Mouse (Mus musculus) left cerebral cortex, adult 6 months (tissue): ENCODE measurements around the gene Elavl1. TPM values are rescaled to one million over a fixed set of nuclear protein-coding genes. Genes with fewer than 3 reads are reported as not detected.

ENCODE experiments used
- long read RNA-seq, 2 experiments: library from polyadenylated mRNA; unstranded; transcript quantifications; one replicate each; pipeline ENCODE4 v2.0.0; 2019 to 2020
- polyA plus RNA-seq: library from polyadenylated mRNA; unstranded; fragments of <200 nt; fragmentation: Nextera tagmentation; gene quantifications from 2 replicates; pipeline ENCODE4 v1.2.3, GENCODE M21; 2021

The Elavl1 gene
- polyA plus RNA-seq: 36.1 and 55.5 TPM in 2 replicates
- long read RNA-seq, experiment 1, full-length matches to known transcripts: 144 of 196 reads
- long read RNA-seq, experiment 1, partial matches to known transcripts: 12 of 196 reads
- long read RNA-seq, experiment 1, other reads (novel, unspliced or antisense): 40 of 196 reads
- long read RNA-seq, experiment 2, full-length matches to known transcripts: 19 of 39 reads
- long read RNA-seq, experiment 2, partial matches to known transcripts: 3 of 39 reads
- long read RNA-seq, experiment 2, other reads (novel, unspliced or antisense): 17 of 39 reads

DNA sequence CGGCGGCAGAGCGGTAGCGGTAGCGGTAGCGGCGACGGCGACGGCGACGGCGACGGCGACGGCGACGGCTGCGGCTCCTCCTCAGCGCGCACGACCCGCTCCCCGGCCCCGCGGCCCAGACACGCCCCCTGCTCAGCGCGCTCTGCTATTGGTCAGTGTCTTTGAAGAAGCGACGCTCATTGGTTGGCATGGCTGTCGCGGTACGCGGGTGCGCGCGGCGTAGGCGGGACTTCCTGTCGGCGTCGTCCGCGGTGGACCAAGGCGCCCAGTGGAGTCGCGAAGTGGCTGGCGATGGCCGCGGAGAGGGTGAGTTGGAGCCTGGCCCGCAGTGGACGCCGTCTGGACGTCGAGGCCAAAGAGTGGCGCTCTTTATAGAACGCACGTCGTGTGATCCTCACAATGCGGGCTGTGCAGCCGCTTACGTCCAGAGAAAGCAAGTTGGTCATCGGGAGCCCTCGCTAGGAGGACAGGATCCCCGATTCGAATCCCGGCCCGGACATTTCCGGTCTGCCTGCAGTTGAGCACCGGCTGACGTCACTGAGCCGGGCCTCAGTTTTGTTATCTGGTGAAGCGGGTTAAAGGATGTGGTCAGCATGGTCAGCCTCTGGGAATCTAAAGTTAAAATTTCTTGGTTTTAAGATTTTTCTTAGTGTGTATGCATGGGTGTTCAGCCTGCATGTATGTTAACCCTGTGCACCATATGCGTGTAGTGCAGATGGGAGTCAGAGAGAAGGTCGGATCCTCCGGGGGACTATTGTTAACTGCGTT, at the start of gene Elavl1, which contains the start of gene Ccl25:
Elavl1 (minus strand) TSS at position 431 of the 768 bp plus-strand sequence.
Ccl25 (plus strand) TSS at position 228 of the 768 bp plus-strand sequence.

DNA sequence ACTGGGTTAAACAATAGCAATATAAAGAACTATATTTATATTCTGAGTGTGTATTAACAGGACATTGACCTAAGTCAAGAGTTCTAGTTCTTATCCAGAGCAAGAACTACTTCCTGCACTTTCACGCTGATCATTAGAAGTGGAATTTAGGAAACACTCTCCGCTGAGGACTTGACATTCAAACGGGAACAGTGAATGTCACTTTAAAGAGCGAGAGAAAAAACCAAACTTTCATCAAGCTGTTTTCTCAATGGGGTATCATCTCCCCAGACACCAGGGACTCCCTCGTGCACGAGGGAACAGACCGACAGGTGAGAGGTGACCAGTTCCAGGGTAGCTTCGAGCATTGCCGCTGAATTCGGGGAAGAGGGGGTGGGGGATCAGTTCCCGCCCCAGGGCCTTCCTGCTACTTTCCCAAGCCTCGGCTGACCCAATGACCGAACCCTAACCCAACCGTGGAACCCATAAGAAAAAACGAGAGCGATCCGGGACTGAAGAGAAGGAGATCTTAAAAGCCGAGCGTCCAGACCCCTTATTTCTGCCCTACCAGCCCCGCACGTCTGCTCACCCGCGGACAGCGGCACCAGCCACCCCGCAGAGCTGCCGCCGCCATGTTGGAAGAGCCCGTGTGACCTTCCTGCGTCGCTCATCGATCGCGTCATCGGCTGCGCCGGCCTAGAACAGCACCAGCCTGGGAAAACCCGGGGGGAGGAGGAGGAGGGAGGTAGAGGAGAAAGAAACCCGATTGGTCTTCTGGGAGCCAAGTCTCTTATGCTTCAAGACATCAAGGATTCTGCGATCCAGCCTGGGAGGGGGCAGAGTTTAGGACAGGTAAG, 49.7 kb downstream of the Elavl1 start, which contains the start of gene Timm44:
Timm44 (minus strand) TSS at position 639 of the 836 bp plus-strand sequence.

GRCm38 (mm10) chr8:4259125-4259804, 65.9 kb downstream of the Elavl1 start, which contains the start of gene Ctxn1:
Gene Ctxn1 (minus strand): TSS chr8:4259274.

DNA sequence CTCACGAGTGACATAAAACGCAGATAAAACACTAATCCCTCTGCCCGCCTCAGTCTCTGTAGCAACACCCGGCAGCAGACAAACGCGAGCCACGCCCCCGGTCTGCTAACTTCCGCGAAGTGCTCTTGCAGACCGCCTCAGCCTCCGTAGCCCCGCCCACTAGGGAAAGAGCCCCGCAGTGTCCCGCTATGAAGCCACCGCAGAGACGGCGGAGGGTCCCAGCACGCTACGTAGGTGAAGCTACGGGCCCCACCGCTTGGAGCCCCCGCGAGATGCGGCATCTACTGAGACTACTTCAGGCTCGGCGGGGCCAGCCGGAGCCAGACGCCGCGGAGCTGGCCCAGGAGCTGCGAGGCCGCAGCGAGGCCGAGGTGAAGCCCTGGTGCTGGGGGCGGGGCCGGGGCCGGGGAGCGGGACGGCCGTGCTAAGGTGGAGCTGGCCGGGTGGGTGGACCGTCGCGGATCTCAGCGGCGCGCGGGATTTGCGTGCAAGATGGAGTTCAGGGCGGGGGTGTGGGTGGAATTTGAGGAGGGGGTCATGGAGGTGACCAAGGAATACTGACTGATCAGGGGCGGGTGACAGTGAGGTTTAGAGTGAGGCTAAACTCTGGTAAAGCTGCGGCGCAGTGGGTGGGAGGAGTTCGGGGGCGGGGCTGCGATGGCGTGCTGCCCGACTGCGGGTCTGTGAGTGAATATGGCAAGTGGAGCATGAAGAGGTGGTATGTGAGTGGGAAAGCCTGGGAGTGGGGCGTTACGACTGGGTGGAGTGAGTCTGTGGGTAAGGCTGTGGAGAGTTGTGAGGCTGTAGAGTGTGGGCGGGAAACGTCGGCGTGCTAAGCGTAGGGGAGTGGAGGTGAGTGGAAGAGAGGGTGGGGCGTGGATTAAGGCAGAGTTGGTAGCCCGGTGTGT, 72.0 kb downstream of the Elavl1 start, which contains the start of gene Snapc2:
Snapc2 (plus strand) TSS at position 147 of the 908 bp plus-strand sequence.

GRCm38 (mm10) chr8:4247951-4248540, 77.2 kb downstream of the Elavl1 start, which contains the start of gene Tgfbr3l:
Gene Tgfbr3l (plus strand): TSS chr8:4248214.

GRCm38 (mm10) chr8:4238434-4239192, 86.6 kb downstream of the Elavl1 start, which contains the start of the genes Map2k7 and Gm49320:
Gene Map2k7 (plus strand): TSS chr8:4238740.
Gene Gm49320 (plus strand): TSS chr8:4238865.

Other genes starting within 250 kb of the Elavl1 start
- gene Cd209f, start 219.6 kb downstream of the Elavl1 start, polyA plus RNA-seq: 2.2 and 3.6 TPM in 2 replicates
- 0.92 and 1.0 TPM in 2 replicates for gene Cd209g, start 191.3 kb downstream of the Elavl1 start, polyA plus RNA-seq
- gene Evi5l, start 158.8 kb downstream of the Elavl1 start, polyA plus RNA-seq: 26.2 and 31.9 TPM in 2 replicates
- 10.1 and 29.3 TPM in 2 replicates for gene Prr36, start 108.0 kb downstream of the Elavl1 start, polyA plus RNA-seq
- gene Lrrc8e, start 98.6 kb downstream of the Elavl1 start, polyA plus RNA-seq: not detected in 2 replicates
- 16.4 and 27.4 TPM in 2 replicates for gene Map2k7, start 86.7 kb downstream of the Elavl1 start, polyA plus RNA-seq
- 0.04 TPM in 1 of 2 replicates, not detected in the other for gene Gm49320, start 86.5 kb downstream of the Elavl1 start, polyA plus RNA-seq
- gene Tgfbr3l, start 77.2 kb downstream of the Elavl1 start, polyA plus RNA-seq: 0.68 TPM in 1 of 2 replicates, not detected in the other
- 37.0 and 43.5 TPM in 2 replicates for gene Snapc2, start 72.3 kb downstream of the Elavl1 start, polyA plus RNA-seq
- 805 and 1,080 TPM in 2 replicates for gene Ctxn1, start 66.1 kb downstream of the Elavl1 start, polyA plus RNA-seq
- 31.6 and 51.3 TPM in 2 replicates for gene Timm44, start 49.5 kb downstream of the Elavl1 start, polyA plus RNA-seq
- gene Ccl25, start 203 bp downstream of the Elavl1 start, polyA plus RNA-seq: 17.9 and 19.3 TPM in 2 replicates
- 26.5 and 34.0 TPM in 2 replicates for gene Cers4, start 167.6 kb upstream of the Elavl1 start, polyA plus RNA-seq